Mouse (Mus musculus) adrenal gland, adult 8-10 months (tissue): ENCODE data around the gene Atp6v1f. TPM values are rescaled to one million over a fixed set of nuclear protein-coding genes. Genes with fewer than 3 reads are reported as not detected.

Experiments used
- DNase-seq: peaks from one replicate; pipeline ENCODE4 v3.0.0; 2022
- total RNA-seq, 4 experiments: library from RNA; stranded (reverse); gene quantifications; 2 replicates each; pipeline ENCODE4 v1.2.4; 2022

Gene Atp6v1f
- 100 to 1,000 TPM; 218 to 251 (median 230) TPM for total RNA-seq

DNA sequence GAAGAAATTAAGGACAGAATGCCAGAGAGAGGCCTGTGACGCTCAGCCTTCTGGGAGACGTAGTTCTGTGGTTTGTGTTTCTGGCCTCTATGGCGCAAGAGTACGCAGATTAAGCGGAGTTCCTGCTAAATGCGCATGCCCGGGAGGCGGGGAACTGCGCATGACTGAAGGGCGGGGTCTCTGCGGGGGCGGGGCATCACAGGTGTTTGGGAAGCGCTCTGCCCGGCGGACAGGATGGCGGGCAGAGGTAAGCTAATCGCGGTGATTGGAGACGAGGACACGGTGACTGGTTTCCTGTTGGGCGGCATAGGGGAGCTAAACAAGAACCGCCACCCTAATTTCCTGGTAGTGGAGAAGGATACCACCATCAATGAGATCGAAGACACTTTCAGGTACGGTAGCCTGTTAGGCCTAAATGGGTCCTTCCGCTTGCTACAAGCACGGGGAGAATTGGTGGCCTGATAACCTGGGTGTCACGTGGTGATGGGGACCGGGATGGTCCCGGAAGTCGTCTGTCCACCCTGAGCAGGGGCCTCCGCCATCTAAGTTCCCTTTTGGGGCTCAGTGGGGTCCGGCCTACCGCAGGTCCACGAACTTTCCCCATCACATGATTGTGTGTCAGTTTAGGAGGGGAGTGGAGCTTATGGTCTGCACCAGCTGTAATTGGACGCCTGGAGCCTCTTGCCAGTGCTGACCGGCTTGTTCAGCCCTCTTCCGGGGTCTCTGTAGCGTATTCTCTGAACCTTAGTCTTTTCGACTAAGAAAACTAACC is at the start of gene Atp6v1f:
Atp6v1f (plus strand) TSS at position 136 of the 772 bp plus-strand sequence.
- peak; percentile 86 for DNase-seq

DNA sequence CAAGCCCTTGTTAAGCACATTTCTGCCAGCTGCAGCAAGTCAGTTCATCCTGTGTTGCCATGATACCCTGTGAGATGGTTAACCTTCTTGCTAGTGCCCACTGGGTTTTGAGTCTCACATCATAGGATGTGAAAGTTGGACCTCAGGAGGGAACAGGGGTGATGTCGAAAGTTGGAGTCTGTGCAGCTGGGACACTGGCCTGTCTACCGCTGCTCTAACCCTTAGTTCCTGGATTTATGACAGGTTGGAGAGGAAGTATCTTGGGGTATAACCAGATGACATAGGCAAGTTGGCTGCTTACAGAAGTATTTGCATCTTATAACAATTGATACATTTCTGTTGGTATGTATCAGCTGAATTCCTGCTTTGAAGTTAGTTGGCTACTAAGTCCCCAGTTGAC is 46.9 kb upstream of the Atp6v1f start:
- no peak for DNase-seq

DNA sequence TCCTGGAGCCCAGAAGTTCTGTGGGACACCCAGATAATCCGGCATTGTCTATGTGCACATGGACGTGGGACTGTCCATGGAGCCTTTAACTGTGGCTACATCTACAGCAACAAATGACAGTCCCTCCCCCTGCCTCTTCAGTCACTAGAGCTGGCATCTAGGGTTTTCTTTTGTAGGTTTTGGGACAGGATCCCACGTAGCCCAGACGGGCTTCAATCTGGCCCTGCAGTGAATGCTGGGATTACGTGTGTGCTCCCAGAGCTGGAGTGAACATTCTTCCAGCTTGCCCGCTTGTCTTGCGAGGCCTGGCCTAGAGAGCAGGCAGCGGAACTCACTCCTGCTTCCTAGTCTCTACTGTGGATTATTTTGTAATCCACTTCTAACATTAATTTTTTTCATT is 42.4 kb upstream of the Atp6v1f start:
- no peak for DNase-seq

DNA sequence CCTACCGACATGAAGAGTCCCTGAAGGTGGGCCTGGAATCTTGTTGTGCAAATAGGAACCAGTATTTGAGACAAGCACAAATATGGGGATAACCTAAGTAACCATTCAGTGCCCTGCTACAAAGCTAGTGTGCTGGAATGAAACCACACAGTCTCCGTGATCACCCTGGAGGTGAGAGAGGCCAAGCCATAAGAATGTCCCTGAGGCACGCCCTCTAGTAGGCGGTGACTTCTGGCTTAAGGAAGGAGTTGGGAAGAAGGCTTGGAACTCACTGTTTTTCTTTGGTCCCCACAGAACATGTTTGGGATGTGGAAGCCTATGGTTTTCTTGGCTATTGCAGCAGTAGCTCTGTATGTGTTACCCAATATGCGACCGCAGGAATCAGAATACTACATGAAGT is 41.2 kb upstream of the Atp6v1f start:
- no peak for DNase-seq

DNA sequence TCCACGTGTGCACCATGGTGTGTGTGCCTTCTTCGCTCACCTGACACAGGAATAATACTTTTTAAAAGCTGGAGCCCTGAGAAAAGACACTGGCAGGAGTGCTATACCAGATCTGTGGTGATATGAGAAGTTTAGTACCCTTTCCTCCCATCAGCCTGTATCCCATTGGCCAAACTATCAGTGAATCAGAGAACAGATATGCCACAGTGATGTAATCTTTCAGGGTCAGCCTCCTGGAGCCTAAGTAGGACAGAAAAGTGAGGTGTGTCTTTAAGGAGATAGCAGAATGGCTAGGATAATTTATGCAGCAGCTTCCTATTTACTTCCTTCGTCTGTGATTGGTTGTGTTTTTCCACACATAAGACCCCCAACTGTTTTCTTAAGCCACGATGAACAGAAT is 39.3 kb upstream of the Atp6v1f start:
- DNase-seq, result peak; percentile 23

DNA sequence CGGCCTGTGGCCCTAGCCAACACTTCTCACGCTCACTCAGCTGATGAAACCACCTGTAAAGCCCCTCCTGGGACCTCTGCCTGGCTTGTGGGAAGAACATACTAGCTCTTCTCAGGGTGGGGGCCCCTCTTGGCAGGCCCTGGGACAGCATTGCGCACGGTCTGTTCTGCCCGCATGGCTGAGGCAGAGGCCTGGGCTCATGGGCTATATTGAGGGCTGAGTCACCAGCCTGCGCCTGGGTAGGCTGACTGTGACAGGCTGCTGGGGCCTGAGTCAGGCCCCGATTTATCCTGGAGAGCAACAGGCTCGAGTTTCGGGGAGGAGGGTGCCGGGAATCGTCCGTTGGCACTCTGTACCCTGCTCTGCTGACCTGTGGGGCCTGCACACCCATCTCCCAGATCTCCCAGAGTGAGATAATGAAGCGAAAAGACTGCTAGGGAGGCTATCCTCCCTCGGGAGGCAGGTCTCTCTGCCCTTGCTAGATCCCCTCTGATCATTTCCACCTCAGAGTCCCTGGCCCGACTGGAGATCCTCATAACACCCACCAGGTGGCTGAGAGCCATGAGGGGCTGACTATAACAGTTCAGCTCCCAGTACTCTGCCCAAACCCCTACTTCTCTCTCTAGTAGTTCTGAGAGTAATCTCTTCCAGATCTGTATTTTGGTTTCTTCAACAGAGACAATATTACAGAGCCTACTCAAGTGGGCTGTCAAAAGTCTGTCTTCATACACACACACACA is 36.7 kb upstream of the Atp6v1f start:
- no peak for DNase-seq

DNA sequence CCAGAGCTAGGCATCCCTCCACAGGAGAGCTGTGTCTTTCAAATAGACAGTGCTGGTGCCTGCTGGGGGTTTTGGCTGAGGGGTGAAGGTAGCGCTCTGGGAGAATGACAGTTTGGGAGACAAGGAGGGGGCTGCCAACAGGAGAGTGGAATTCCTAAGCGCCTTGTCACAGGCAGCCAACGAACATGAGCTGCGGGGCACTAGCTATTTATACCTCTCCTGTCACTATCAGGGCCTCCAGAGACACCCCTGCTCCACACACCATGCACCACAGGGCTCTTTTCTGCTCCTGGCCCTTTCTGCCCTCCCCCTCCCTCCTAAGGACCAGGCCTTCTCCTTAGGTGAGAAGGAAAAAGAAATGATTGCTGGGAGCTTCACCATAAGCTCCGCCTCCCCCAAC is 36.0 kb upstream of the Atp6v1f start:
- DNase-seq, result no peak

DNA sequence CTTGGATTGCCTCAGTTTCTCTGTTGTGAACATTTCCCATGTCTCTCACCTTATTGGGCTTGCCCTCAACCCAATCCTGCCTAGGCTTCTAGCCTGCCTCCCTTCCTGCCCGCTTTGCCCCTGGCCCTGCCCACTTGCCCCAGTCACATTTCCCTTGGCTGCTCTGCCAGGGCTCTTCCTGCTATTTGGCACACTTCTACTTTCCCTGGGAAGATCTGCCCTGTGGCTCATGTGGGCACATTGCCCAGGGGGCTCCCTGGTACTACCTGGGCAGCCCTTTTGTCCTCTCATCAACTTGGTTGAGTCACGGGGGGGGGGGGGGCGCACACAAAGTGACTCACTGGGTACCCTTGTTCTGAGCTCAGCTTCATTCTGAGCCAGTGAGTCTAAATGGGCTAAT is 35.4 kb upstream of the Atp6v1f start:
- DNase-seq, result no peak

DNA sequence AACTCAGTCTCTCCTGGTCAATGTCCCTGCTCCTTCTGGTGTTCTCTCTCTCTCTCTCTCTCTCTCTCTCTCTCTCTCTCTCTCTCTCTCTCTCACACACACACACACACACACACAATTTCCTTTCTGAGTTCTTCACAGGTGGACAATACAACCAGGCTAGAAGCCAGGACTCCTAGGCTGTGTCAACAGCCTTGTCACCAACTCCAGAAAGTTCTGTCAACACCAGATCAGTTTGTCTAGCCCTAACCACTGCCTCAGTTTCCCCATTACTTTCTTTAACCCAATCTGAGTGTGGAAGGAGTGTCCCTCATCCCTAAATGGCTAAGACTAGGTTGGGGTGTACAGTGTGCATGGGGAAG is 34.9 kb upstream of the Atp6v1f start:
- DNase-seq, result no peak

DNA sequence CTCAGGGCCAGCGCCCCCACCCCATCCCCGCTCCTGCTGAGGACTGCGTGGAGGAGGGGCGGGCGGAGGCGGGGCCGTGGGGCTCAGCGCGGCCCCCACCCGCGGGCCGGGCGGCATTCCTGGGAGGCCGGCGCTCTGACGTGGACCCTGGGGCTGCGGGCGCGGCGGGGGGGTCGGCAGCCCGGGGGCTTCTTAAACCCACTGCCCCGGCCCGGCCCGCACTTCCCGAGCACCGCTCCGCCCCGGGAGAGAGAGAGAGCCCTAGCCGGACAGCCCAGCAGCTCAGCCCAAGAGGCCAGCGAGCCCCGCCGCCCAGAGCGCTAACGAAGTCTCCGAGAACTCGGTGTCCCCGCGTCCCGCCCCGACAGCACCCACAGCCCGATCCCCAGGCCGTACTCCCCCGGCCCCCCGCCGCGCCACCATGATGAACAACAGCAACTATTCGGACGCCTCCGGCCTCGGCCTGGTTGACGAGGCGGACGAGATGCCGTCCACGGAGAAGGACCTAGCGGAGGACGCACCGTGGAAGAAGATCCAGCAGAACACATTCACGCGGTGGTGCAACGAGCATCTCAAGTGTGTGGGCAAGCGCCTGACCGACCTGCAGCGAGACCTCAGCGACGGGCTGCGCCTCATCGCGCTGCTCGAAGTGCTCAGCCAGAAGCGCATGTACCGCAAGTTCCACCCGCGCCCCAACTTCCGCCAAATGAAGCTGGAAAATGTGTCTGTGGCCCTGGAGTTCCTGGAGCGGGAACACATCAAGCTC is 34.3 kb upstream of the Atp6v1f start, which contains the start of gene Flnc:
Flnc (plus strand) TSS at position 219 of the 766 bp plus-strand sequence.
- DNase-seq, result no peak

DNA sequence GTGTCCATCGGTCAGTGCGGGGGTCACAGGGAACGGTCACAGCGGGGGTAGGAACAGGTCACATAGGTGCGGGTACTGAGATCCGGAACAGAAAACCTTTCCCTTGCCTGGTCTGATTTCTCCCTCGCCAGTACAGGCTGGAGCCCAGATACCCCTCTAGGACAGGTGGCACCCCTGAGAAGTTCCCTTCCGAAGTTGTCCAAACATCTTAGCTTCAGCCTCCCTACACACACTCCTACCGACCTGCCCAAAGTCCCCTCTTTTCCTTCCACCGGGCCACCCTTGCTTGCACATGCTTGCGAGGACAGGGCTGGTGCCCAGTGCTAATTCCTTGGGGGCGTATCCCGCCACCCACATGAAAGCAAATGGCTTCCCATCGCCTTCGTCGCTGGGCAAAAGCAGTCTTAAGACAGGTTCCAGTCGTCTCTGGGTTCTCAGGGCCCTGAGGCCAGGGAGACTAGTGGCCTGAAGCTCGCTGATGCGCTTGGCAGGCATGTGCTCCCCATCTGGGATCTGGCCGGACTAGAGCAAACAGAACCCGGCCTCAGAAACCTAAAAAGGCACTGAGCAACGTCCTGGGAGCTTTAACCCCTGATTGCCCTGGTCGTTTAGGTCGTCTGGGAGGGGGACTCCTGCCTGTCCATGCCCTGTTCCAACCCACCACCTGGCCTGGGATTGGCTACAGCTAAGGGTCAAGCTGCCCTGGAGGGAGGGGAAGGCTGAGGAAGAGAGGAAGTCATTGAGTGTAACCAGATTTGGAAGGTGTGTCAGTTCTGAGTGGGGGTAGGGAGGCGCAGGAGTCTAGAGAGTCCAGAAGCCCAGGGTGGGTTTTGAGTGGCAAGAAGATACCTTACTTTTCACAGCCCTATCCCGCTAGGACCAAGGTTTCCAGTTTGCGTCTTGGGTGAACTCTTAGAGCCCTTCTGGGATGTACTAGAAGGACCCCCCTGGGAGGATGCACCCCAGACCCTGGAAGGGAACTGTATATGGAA is 33.4 kb upstream of the Atp6v1f start:
- DNase-seq, result no peak

DNA sequence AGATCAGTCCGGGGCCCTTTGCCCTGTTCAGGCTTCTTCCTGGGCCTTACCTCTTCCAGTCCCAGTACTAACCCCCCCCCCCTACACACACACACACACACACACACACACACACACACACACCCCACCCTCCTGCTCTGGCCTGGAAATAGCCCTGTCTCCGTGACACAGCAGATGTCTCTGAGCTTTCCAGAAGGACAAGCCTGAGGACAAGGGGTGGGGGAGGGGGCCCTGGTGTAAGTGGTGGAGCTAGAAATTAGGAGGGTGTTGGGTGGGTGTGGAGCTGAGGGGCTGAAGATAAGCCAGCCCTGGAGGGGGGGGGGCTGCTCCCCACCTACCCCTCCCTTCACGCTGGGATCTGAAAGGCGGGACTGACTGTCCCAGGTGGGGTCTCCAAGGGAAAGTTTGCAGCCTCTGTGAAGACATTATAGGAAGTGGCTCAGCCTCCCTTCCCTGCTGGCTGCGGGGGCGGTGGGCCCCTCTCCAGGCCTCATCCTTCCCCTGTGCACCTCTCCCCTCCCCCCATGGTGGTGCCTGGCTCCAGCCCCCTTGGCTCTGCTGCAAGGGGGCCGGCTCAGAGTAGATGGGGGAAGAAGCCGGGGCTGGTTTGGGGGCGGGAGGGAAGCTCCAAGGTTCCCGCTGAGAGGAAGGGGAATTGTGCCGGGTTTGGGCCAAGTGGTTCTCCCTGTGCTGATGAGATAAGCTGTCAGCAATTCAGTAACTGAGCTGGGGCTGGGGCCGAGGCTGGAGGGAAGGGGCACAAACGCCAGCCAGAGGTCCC is 32.4 kb upstream of the Atp6v1f start:
- DNase-seq, result no peak

DNA sequence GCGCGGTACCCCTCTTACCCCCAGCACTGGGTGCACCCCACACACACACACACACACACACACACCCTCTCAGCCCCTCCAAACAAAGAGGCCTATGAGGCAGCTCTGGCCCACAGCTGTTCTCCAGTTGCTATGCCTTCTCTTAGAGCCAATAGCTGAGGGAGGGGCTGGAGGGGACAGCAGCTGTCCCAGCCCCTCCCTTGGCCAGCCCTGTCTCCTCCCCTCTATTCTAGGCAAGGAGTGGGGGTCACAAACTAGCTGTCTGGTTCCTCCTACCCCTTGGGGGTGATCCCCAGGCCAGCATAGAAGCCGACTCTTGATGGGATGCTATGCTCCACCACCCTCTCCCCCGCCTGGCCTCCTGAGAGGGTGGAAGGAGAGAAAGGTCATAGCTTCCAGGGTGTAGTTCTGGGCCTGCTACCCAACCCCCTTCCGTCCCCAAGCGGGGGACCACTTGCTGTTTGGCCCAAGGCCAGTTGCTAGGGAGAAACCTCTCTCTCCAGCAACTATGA is 31.5 kb upstream of the Atp6v1f start:
- DNase-seq, result no peak

DNA sequence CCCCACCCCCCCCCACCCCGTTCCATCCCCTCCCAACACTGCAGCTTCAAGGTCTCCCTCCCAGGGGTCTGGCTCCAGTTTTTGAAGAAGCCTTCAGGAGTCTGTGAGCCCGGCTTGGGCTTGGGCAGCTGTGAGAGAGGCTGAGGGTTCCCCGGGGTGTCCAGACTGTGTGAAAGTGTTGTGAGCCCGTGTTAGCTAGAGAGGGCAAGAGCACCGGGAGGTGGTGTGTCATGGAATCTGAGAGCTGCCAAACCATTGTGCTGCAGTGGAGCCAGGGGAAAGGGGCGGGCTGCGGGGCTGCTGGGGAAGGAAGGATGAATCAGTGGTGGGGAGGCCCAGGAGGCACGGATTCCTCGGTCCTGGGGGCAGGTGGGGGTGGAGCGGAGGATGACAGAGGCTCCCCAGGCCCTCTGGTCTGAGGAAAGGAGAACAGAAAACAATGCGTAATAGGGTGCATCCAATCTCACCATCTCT is 31.0 kb upstream of the Atp6v1f start:
- no peak for DNase-seq

DNA sequence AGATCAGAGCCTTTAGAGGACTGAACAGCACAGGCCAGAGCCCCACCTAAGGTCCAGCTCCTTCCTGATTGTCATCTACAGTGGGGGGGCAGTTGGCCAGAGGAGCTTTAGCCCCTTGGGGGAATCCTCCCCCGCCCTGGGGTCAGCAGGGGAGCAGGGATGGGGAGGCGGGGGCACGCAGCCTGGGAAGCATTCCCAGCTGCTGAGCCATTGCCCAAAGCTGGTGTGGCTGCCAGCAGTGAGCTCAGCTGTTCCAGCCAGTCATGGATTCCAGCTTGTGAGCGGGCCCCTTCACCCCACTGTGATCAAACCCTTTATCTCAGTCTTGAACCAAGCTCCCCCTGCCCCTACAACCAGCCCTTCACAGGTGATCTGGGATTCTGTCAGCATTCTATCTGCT is 28.3 kb upstream of the Atp6v1f start:
- no peak for DNase-seq

DNA sequence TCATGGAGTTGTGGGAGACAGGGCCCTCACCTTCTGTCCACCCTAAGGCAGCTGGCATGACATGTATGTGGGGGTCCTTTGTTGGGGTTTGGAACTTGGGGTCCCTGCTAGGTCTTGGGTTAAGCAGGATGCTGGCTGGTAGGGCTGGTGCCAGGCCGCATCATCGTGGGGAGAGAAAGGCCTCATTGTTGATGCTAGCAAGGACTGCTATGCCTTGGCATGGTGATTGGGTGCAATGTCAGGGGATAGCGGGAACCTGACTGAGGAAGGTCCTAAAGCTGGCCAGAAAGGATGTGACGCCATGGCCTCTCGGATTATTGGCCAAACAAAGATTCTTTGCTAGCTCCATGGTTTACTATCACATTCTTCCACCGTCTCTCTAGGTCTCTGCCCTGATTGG is 27.7 kb upstream of the Atp6v1f start:
- no peak for DNase-seq

DNA sequence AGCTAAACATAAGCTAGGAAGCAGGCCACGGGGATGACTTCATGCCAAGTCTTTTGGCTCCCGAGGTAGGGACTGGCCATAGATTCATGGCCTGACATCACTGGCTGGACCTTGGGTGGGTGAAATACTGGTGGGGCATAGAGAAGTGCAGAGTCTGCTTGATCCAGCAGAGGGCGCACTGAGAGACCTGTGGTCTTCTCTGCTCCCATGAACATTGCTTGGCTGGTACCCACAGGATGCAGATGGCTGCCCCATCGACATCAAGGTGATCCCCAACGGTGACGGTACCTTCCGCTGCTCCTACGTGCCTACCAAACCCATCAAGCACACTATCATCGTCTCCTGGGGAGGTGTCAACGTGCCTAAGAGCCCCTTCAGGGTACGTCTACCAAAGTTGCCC is 22.7 kb upstream of the Atp6v1f start:
- DNase-seq, result peak; percentile 22

DNA sequence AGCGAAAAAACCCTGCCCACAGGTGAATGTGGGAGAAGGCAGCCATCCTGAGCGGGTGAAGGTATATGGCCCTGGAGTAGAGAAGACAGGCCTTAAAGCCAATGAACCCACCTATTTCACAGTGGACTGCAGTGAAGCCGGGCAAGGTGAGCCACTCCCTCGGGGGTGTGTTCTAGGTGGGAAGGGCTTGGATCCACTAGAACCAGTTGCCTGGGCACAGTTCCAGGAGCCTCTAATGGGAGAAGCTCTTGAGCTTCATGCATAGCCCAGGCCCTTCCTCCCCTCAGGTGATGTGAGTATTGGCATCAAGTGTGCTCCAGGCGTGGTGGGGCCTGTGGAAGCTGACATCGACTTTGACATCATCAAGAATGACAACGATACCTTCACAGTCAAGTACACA is 22.2 kb upstream of the Atp6v1f start:
- no peak for DNase-seq

DNA sequence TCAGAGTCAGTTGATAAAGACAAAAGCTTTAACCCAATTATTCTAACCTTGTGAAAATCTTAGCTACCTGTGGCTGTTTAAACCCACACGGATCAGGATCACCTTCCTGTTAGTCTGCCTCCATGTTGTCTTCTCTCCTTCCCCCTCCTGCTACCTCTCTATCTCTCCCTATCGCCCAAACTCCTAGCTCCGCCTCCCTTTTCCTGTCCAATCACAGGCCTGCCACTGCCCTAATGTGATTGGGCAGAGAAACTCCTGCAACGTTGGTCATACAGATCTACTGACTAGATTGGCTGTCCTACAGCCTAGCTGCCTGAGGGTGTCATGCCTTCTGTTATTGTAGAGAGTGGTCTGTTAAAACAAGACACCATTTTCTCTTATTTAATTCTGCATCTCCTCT is 17.7 kb upstream of the Atp6v1f start:
- no peak for DNase-seq

DNA sequence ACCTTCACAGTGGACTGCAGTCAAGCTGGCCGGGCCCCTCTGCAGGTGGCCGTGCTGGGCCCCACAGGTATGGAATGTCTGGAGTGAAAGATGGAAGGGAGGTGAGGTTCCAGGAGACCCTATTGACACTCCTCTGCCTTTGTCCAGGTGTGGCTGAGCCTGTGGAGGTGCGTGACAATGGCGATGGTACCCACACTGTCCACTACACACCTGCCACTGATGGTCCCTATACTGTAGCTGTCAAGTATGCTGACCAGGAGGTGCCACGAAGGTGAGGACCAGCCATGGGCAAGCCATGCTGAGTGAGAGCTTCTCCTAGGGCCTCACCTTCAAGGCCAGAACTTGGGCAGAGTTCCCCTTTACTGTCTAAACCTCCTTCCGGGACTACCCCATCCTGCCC is 16.9 kb upstream of the Atp6v1f start:
- DNase-seq, result no peak

DNA sequence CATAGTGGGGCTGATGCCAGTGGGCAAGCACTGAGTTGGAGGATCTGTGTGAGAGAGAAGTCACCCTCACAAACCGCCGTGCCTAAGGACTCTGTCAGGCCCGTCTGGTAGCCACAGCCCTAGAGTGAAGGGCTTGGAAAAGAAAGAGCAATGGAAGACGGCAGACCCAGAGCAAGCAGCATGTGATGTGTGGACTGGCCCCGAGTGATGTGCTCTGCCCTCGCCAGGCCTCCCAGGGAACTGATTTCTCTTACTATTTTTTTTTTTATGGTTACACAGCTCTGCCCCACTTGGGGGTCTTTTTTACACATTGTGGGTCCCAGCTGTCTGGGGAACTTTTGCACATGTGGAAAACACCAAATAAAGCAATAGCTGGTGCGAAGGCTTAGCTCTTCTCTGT is 6.0 kb upstream of the Atp6v1f start:
- no peak for DNase-seq
